Mouse (Mus musculus): ENCODE measurements at regions not wholly inside any gene's neighbourhood (a gene's known extent, or its start where the extent isn't known, plus 50 kb on each side); places are given as distances from the start of the nearest gene placed in this dataset.
A peak's percentile ranks its signal among the peaks of the same experiment; 100 is the strongest.

DNA sequence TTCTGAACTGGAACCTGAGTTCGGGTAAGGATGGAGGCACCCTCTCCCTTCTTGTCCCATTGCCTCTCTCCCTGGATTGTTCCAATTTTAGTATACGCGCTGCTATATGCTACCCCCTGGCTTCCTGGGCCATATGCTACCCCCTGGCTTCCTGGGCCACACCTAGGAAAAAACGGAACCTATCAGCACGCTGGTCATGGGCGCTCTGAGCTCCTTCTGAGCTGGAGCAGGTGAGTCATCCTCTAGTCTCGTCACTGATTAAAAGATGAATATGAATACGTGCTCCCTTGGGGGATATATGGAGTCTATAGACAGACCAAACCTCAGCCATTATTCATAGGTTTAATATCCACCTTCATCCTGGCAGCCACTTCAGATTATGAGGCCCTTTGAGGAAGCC lies 96.1 kb upstream of the Il12b start:
- H3K36me3 ChIP-seq (ENCODE audit: insufficient read depth) = no peaks in the 10 kb centered on the region
- no peaks in the 10 kb centered on the region for H3K27me3 ChIP-seq (ENCODE audit: insufficient read depth, low read length)
- H3K4me2 ChIP-seq (ENCODE audit: low read depth) = no peak overlapping the region
- TF ChIP-seq CTCF (IDR thresholded peaks at IDR 0.05; ENCODE audit: low read depth) = no peak
- no peaks in the 10 kb centered on the region for H3K4me1 ChIP-seq (ENCODE audit: insufficient read depth)
- H3K9me3 ChIP-seq (ENCODE audit: low read length) = no peaks in the 10 kb centered on the region
- H3K9ac ChIP-seq = no peak overlapping the region
- no peak overlapping the region for H3K27ac ChIP-seq (ENCODE audit: low read depth, low read length)
- no peak overlapping the region for H3K4me3 ChIP-seq (ENCODE audit: low read depth, low read length)
- DNase-seq (no peak), ATAC-seq (no peak)
- WGBS = 94% methylated on average over 8 of the region's 8 CpGs

DNA sequence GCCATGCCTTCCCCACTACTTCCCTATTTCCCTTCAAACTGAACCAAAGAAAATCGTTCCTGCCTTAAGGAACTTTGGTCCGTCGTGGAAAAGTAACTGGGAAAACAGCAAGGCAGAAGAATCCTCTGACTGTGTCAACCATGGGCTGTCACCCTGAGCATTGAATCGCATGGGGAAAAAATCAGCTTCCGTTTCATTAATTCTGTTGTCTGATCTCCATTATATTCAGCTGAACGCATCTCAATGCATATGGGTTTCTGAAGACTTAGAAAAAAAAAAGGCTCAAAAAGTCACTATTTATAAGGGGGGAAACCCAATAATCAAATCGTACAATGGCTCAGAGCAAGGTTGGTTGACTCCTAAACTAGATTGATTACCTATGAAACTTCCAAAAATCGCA lies 83.8 kb upstream of the Il12b start:
- DNase-seq (no peak), ATAC-seq (no peak)
- WGBS = 20% methylated on average over 8 of the region's 8 CpGs
- Histone ChIP-seq H3K4me3 (ENCODE audit: low read depth, low read length) (no peak overlapping the region), H3K36me3 (ENCODE audit: insufficient read depth) (no peaks in the 10 kb centered on the region), H3K27ac (ENCODE audit: low read depth, low read length) (no peak overlapping the region), H3K4me1 (ENCODE audit: insufficient read depth) (no peaks in the 10 kb centered on the region), H3K4me2 (ENCODE audit: low read depth) (no peak overlapping the region), H3K27me3 (ENCODE audit: insufficient read depth, low read length) (no peaks in the 10 kb centered on the region), H3K9ac (no peak overlapping the region), H3K9me3 (ENCODE audit: low read length) (no peaks in the 10 kb centered on the region)
- TF ChIP-seq CTCF (IDR thresholded peaks at IDR 0.05; ENCODE audit: low read depth) = no peak

- no peak for ATAC-seq
- no peaks in the 10 kb centered on the region for H3K36me3 ChIP-seq (ENCODE audit: insufficient read depth)
- no peaks in the 10 kb centered on the region for H3K4me1 ChIP-seq (ENCODE audit: insufficient read depth)
- H3K9me3 ChIP-seq (ENCODE audit: low read length) = no peaks in the 10 kb centered on the region
- no peaks in the 10 kb centered on the region for H3K27me3 ChIP-seq (ENCODE audit: insufficient read depth, low read length)
- DNase-seq = no peak
- H3K27ac ChIP-seq (ENCODE audit: low read depth, low read length) = no peak overlapping the region
- no peak overlapping the region for H3K4me2 ChIP-seq (ENCODE audit: low read depth)
- TF ChIP-seq CTCF (IDR thresholded peaks at IDR 0.05; ENCODE audit: low read depth) = no peak
- WGBS = 90% methylated on average over 3 of the region's 3 CpGs
- no peak overlapping the region for H3K9ac ChIP-seq
- H3K4me3 ChIP-seq (ENCODE audit: low read depth, low read length) = no peak overlapping the region
Measured at GRCm38 (mm10) chr11:44319136-44319535, 80.7 kb upstream of the Il12b start.

- no peak for TF ChIP-seq CTCF (IDR thresholded peaks at IDR 0.05; ENCODE audit: low read depth)
- ATAC-seq (no peak), DNase-seq (peak; percentile 3)
- Histone ChIP-seq H3K4me2 (ENCODE audit: low read depth) (no peak overlapping the region), H3K9me3 (ENCODE audit: low read length) (no peaks in the 10 kb centered on the region), H3K4me1 (ENCODE audit: insufficient read depth) (no peaks in the 10 kb centered on the region), H3K27me3 (ENCODE audit: insufficient read depth, low read length) (no peaks in the 10 kb centered on the region), H3K27ac (ENCODE audit: low read depth, low read length) (no peak overlapping the region), H3K36me3 (ENCODE audit: insufficient read depth) (no peaks in the 10 kb centered on the region), H3K4me3 (ENCODE audit: low read depth, low read length) (no peak overlapping the region), H3K9ac (no peak overlapping the region)
- WGBS = 57% methylated on average over 2 of the region's 2 CpGs
Measured at GRCm38 (mm10) chr11:44323314-44323713, 76.5 kb upstream of the Il12b start.

DNA sequence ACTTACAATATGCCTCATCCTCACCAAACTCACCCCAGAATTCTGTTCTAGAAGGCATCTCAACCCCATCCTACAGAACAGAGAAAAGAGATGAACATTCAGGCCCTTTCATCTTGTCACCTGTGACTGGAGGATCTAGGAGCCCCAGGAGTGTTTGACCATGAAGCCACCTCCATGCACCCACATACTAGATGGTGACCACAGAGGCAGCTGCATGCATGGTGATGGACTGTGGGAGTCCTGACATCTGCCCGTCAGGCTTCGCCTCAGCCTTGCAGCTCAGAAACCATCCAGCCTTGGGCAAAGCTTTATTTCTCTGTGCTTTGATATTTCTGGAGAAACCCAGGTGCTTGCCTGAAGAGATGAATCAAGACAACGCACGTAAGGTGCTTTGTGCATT lies 74.8 kb upstream of the Il12b start:
- ATAC-seq (no peak), DNase-seq (no peak)
- no peaks in the 10 kb centered on the region for H3K27me3 ChIP-seq (ENCODE audit: insufficient read depth, low read length)
- no peaks in the 10 kb centered on the region for H3K4me1 ChIP-seq (ENCODE audit: insufficient read depth)
- TF ChIP-seq CTCF (IDR thresholded peaks at IDR 0.05; ENCODE audit: low read depth) = no peak
- WGBS = 93% methylated on average over 4 of the region's 4 CpGs
- H3K27ac ChIP-seq (ENCODE audit: low read depth, low read length) = no peak overlapping the region
- H3K9me3 ChIP-seq (ENCODE audit: low read length) = no peaks in the 10 kb centered on the region
- H3K9ac ChIP-seq = no peak overlapping the region
- no peak overlapping the region for H3K4me3 ChIP-seq (ENCODE audit: low read depth, low read length)
- no peak overlapping the region for H3K4me2 ChIP-seq (ENCODE audit: low read depth)
- H3K36me3 ChIP-seq (ENCODE audit: insufficient read depth) = no peaks in the 10 kb centered on the region

DNA sequence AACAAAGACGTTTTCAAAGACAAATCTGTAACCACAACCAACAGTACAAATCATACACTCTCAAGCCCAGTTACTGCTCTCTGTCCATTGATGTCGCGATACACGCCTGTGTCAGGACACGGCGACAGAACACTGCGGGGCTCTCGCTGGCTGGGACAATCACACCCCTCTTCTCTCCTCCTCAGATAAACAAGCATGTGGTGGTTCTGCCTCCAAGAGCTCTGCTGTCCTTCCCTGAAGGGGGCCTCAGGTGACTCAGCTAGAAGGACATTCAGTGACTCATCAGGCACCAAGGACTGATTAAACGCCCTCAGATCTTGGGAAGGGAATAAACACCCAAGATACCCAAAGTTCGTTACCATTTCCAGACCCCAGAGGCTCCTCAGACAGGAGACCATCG lies 74.3 kb upstream of the Il12b start:
- DNase-seq (no peak), ATAC-seq (no peak)
- Histone ChIP-seq H3K27me3 (ENCODE audit: insufficient read depth, low read length) (no peaks in the 10 kb centered on the region), H3K4me2 (ENCODE audit: low read depth) (no peak overlapping the region), H3K36me3 (ENCODE audit: insufficient read depth) (no peaks in the 10 kb centered on the region), H3K27ac (ENCODE audit: low read depth, low read length) (no peak overlapping the region), H3K4me3 (ENCODE audit: low read depth, low read length) (no peak overlapping the region), H3K9me3 (ENCODE audit: low read length) (no peaks in the 10 kb centered on the region), H3K4me1 (ENCODE audit: insufficient read depth) (no peaks in the 10 kb centered on the region), H3K9ac (no peak overlapping the region)
- TF ChIP-seq CTCF (IDR thresholded peaks at IDR 0.05; ENCODE audit: low read depth) = no peak
- WGBS = 86% methylated on average over 11 of the region's 11 CpGs

DNA sequence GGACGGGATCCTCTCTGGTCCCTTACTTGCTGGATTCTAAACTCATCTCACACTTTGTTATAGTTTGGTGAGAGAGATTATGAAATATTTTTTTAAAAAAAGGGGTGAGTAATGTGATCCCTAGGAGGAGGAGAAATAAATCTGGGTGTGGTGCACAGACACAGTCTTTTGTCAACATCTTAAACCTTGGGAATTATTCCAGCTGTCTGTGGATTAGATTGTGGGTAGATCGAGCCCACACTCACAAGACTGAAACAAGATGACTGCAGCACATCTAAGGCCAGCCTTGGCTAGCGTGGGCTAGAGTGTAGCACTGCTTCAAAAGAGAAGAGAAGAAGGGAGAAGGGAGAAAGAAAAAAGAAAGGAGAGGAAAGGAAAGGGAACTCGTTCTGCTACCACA lies 70.4 kb upstream of the Il12b start:
- no peaks in the 10 kb centered on the region for H3K4me1 ChIP-seq (ENCODE audit: insufficient read depth)
- H3K9ac ChIP-seq = no peak overlapping the region
- no peak overlapping the region for H3K4me3 ChIP-seq (ENCODE audit: low read depth, low read length)
- DNase-seq (no peak), ATAC-seq (no peak)
- H3K9me3 ChIP-seq (ENCODE audit: low read length) = no peaks in the 10 kb centered on the region
- no peak overlapping the region for H3K27ac ChIP-seq (ENCODE audit: low read depth, low read length)
- no peak overlapping the region for H3K4me2 ChIP-seq (ENCODE audit: low read depth)
- H3K27me3 ChIP-seq (ENCODE audit: insufficient read depth, low read length) = no peaks in the 10 kb centered on the region; the same call in 1 of the 2 replicates
- no peak for TF ChIP-seq CTCF (IDR thresholded peaks at IDR 0.05; ENCODE audit: low read depth)
- H3K36me3 ChIP-seq (ENCODE audit: insufficient read depth) = no peaks in the 10 kb centered on the region
- WGBS = 71% methylated on average over 4 of the region's 4 CpGs

DNA sequence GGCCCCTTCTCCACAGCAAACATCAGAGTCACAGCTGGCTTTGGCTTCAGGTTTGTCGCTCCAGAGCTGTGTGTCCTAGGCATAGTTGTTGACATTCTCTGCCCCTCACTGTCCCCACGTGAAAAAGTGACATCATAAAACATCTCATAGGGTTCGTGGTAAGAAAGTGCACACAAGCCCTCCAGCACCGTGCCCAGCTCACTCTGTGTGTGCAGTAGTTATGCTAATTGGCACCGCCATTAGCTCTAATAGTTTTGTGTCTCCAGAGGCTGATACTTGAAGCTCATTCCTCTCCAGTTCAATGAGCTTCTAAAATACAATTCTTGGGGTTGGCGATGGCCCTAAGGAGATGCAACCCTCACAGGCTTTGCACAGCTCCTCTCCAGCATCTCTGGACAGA lies 69.4 kb upstream of the Il12b start:
- DNase-seq = no peak

More for the DNA sequence above, 69.4 kb upstream of the Il12b start:
- Histone ChIP-seq H3K27me3 (ENCODE audit: insufficient read depth, low read length) (no peaks in the 10 kb centered on the region; the same call in 1 of the 2 replicates), H3K36me3 (ENCODE audit: insufficient read depth) (no peaks in the 10 kb centered on the region), H3K27ac (ENCODE audit: low read depth, low read length) (no peak overlapping the region), H3K4me2 (ENCODE audit: low read depth) (no peak overlapping the region), H3K9ac (no peak overlapping the region), H3K4me1 (ENCODE audit: insufficient read depth) (no peaks in the 10 kb centered on the region), H3K4me3 (ENCODE audit: low read depth, low read length) (no peak overlapping the region), H3K9me3 (ENCODE audit: low read length) (no peaks in the 10 kb centered on the region)
- WGBS = 50% methylated on average over 6 of the region's 6 CpGs
- no peak for TF ChIP-seq CTCF (IDR thresholded peaks at IDR 0.05; ENCODE audit: low read depth)
- no peak; the same call in 1 of the 2 replicates for ATAC-seq
